Comparison of ENCODE assay signal across 20 mouse cellular contexts in the genomic region with DNA sequence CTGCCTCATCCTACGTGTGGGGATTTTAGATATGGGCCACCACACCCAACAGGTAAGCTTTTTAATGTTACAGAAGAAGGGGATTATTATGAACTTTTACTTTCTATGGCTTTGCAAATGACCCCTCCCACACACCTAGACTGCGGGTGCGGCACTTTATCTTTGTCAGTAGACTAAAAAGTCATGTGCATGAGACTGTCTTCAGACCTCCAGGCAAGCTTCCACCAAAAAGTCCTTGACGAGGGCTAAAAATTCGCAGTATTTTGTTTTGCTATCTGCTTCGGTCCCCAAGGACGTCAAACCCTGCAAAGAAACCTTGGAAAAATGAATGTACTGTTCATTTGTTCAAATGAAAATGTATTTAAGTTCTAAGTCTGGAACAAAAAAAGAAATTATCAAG. TPM values are rescaled to one million over a fixed set of nuclear protein-coding genes. Genes with fewer than 3 reads are reported as not detected.
DNase-seq lines count a peak whose midpoint lies in the region.
"Had no signal": no experiment of that assay in that cellular context is flagged by ENCODE, and none has a peak within 500 bp of the region (broad histone marks: within the 10 kb centered on the region; RNA-seq: fewer than 3 reads in every experiment).

No protein-coding gene starts in this region.

- peak; percentile 37 to 80 for DNase-seq in adrenal gland, adult (ENCODE audit: inconsistent age in 2 of 2, low spot score in 1 of 2)
- DNase-seq in adrenal gland, postnatal 4 days (ENCODE audit: low spot score in 2 of 2), result no peak
- DNase-seq in ovary, postnatal 36 days (ENCODE audit: low spot score), result peak; percentile 13
- no peak for DNase-seq in ovary, postnatal 10 days (ENCODE audit: low spot score)
- peak; percentile 38 to 40 for DNase-seq in adrenal gland, postnatal 36 days
- no peak for DNase-seq in gastrocnemius, adult 8-10 months (ENCODE audit: low spot score in 2 of 2)
- no peak for DNase-seq in B cell, adult 2 months
- DNase-seq in right cerebral cortex, postnatal 10 days (ENCODE audit: low spot score in 2 of 2), result no peak
- DNase-seq: cerebellum, adult 18-20 months; cerebellum, adult 9-10 months; cerebellum, postnatal 14 days; gastrocnemius, postnatal 14 days; heart, adult 11 months had no signal

RNA-seq across cellular contexts. Expression of gene Gm4312, which starts 33.2 kb away (rescaled TPM):
- total RNA-seq in adrenal gland, postnatal 4 days (2021), result not detected
- not detected for total RNA-seq in adrenal gland, postnatal 36 days (2021)
- not detected for total RNA-seq in gastrocnemius, adult 8-10 months (2022)
- total RNA-seq: CH12.LX; G1E; gastrocnemius, adult 18-20 months; gastrocnemius, postnatal 14 days; gastrocnemius, postnatal 4 days; heart, adult 8-10 months; heart, postnatal 25 days; hematopoietic stem cell, adult 5-6 weeks had no signal

RNA-seq across cellular contexts. Expression of gene Gm4307, which starts 54.4 kb away (rescaled TPM):
- not detected for total RNA-seq in adrenal gland, postnatal 4 days (2021)
- not detected for total RNA-seq in adrenal gland, postnatal 36 days (2021)
- total RNA-seq in gastrocnemius, adult 8-10 months (2022), result not detected
- total RNA-seq: CH12.LX; G1E; gastrocnemius, adult 18-20 months; gastrocnemius, postnatal 14 days; gastrocnemius, postnatal 4 days; heart, adult 8-10 months; heart, postnatal 25 days; hematopoietic stem cell, adult 5-6 weeks had no signal

Comparison
In these comparisons a context has a peak if more than half of its experiments do, and no peak if none do; other contexts are left out.
1. DNase-seq: peak in adrenal gland, adult (2 of 2), ovary, postnatal 36 days (single experiment) and adrenal gland, postnatal 36 days (2 of 2); none in adrenal gland, postnatal 4 days (0 of 2), ovary, postnatal 10 days (single experiment), gastrocnemius, adult 8-10 months (0 of 2), B cell, adult 2 months (0 of 2) and right cerebral cortex, postnatal 10 days (0 of 2).